Mouse (Mus musculus) limb, embryonic 14.5 days (tissue): ENCODE results near the gene Olfr655. TPM values are rescaled to one million over a fixed set of nuclear protein-coding genes. Genes with fewer than 3 reads are reported as not detected.

Source experiments
- ATAC-seq: fragments of 200-750 bp; cut with Nextera tagmentation; 2 replicates; pipeline ENCODE4 v1.8.0; 2017; ENCODE audit warnings: low read depth, moderate number of reproducible peaks, moderate TSS enrichment; ENCODE audit not compliant: low FRiP score
- DNase-seq: peaks from one replicate; pipeline ENCODE4 v3.0.0-alpha.2; 2015; ENCODE audit warnings: low spot score
- H3K27ac ChIP-seq: fragments of 300-500 bp; sonication (generic); replicated peaks from 2 replicates; pipeline ENCODE4 v1.5.1; 2014; ENCODE audit warnings: low read depth, mild to moderate bottlenecking, low read length, moderate library complexity, mixed read lengths
- H3K27me3 ChIP-seq: fragments of 300-500 bp; sonication (generic); 2 replicates; pipeline ENCODE4 v1.6.1; 2014; ENCODE audit warnings: low read length, mixed read lengths; ENCODE audit not compliant: control insufficient read depth, insufficient read depth
- H3K36me3 ChIP-seq: fragments of 300-500 bp; sonication (generic); 2 replicates; pipeline ENCODE4 v1.6.1; 2014; ENCODE audit warnings: mild to moderate bottlenecking, low read length, moderate library complexity, mixed read lengths; ENCODE audit not compliant: control insufficient read depth, insufficient read depth
- H3K4me1 ChIP-seq: fragments of 300-500 bp; sonication (generic); 2 replicates; pipeline ENCODE4 v1.6.1; 2014; ENCODE audit warnings: antibody characterized with exemption, low read length, mixed read lengths; ENCODE audit not compliant: control insufficient read depth, insufficient read depth
- H3K4me2 ChIP-seq: fragments of 300-500 bp; sonication (generic); replicated peaks from 2 replicates; pipeline ENCODE4 v1.6.1; 2014; ENCODE audit warnings: low read depth, mild to moderate bottlenecking, low read length, moderate library complexity; ENCODE audit not compliant: severe bottlenecking
- H3K4me3 ChIP-seq: fragments of 300-500 bp; sonication (generic); replicated peaks from 2 replicates; pipeline ENCODE4 v1.5.1; 2014; ENCODE audit warnings: low read length
- H3K9ac ChIP-seq: fragments of 300-500 bp; sonication (generic); 2 replicates; pipeline ENCODE4 v1.6.1; 2014; ENCODE audit warnings: mild to moderate bottlenecking, low read depth, low read length, moderate library complexity; ENCODE audit not compliant: severe bottlenecking
- H3K9me3 ChIP-seq: fragments of 300-500 bp; sonication (generic); 2 replicates; pipeline ENCODE4 v1.6.1; 2016; ENCODE audit warnings: low read length; ENCODE audit not compliant: control insufficient read depth
- POLR2A ChIP-seq: fragments of 200-500 bp; IDR thresholded peaks from 2 replicates; pipeline ENCODE4 v1.8.0; 2012; ENCODE audit warnings: inconsistent platforms, mild to moderate bottlenecking, moderate library complexity, borderline replicate concordance; ENCODE audit not compliant: insufficient read depth, insufficient read length; ENCODE audit errors: extremely low read depth
- WGBS: fragments of 180-500 bp; shearing (Covaris S2); extraction: QIAGEN DNeasy Blood & Tissue Kit; methylation state at CpG from one replicate; pipeline ENCODE4 v1.1.7; 2014; 5-methylcytosine and 5-hydroxymethylcytosine counted together
- polyA plus RNA-seq, 2 experiments: library from polyadenylated mRNA; depleted of rRNA in 1 of 2; stranded (reverse) in 1 of 2; unstranded in 1 of 2; fragments of >200 nt; fragmentation: Nextera tagmentation in 1 of 2; extraction: Ambion mirVana in 1 of 2; gene quantifications; 2 replicates each; pipeline versions ENCODE4 v1.2.1 to v1.2.3; 2012 to 2014

Olfr655 gene
- polyA plus RNA-seq, 2 experiments: not detected

- Histone ChIP-seq H3K27ac (no peak overlapping the region), H3K27me3 (no peaks in the 10 kb centered on the region), H3K36me3 (no peaks in the 10 kb centered on the region), H3K4me2 (no peak overlapping the region), H3K9me3 (no peaks in the 10 kb centered on the region), H3K4me3 (no peak overlapping the region), H3K4me1 (no peaks in the 10 kb centered on the region), H3K9ac (no peak overlapping the region)
- no peak for TF ChIP-seq POLR2A
- DNase-seq (no peak), ATAC-seq (no peak)
- 2% methylated on average over 3 of the region's 3 CpGs for WGBS
These were observed 1.6 kb upstream of the Olfr655 start for GRCm38 (mm10) chr7:104603173-104603572.

DNA sequence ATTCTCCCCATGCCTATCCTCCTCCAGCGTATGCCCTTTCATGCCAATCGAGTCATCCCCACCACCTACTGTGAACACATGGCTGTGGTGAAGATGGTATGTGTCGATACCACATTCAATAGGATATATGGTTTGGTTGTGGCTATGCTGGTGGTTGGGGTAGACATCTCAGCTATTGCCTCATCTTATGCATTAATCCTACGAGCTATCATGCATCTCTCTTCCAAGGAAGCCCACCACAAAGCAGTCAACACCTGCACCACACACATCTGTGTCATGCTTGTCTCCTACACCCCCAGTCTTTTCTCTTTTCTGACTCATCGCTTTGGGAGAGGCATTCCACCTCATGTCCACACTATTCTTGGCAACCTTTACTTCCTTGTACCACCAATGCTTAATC, 13.3 kb downstream of the Olfr655 start:
- WGBS: 82% methylated on average over 5 of the region's 5 CpGs
- H3K9ac ChIP-seq: no peak overlapping the region
- H3K4me1 ChIP-seq: no peaks in the 10 kb centered on the region
- DNase-seq (no peak), ATAC-seq (no peak)
- no peak overlapping the region for H3K4me3 ChIP-seq
- TF ChIP-seq POLR2A: no peak
- H3K27ac ChIP-seq: no peak overlapping the region
- H3K9me3 ChIP-seq: no peaks in the 10 kb centered on the region
- no peaks in the 10 kb centered on the region for H3K36me3 ChIP-seq
- no peaks in the 10 kb centered on the region for H3K27me3 ChIP-seq
- no peak overlapping the region for H3K4me2 ChIP-seq

- H3K9me3 ChIP-seq: no peaks in the 10 kb centered on the region
- no peak within 1 kb of the TSS for H3K4me2 ChIP-seq
- no peak for ATAC-seq
- no peak for DNase-seq
- H3K4me3 ChIP-seq: no peak within 1 kb of the TSS
- TF ChIP-seq POLR2A: no peak
- H3K9ac ChIP-seq: no peak within 1 kb of the TSS
- H3K4me1 ChIP-seq: no peaks in the 10 kb centered on the region
- H3K27ac ChIP-seq: no peak within 1 kb of the TSS
- no peaks in the 10 kb centered on the region for H3K27me3 ChIP-seq
- H3K36me3 ChIP-seq: no peaks in the 10 kb centered on the region
- 82% methylated on average over 4 of the region's 4 CpGs for WGBS
These were observed 14.9 kb downstream of the Olfr655 start, which contains the start of gene Olfr654 for GRCm38 (mm10) chr7:104586725-104587124. Olfr654 (plus strand) TSS chr7:104587025.

GRCm38 (mm10) chr7:104581429-104581828, 20.1 kb downstream of the Olfr655 start:
- Histone ChIP-seq H3K9me3 (no peaks in the 10 kb centered on the region), H3K4me1 (no peaks in the 10 kb centered on the region), H3K27me3 (no peaks in the 10 kb centered on the region), H3K4me3 (no peak overlapping the region), H3K4me2 (no peak overlapping the region), H3K27ac (no peak overlapping the region), H3K36me3 (no peaks in the 10 kb centered on the region), H3K9ac (no peak overlapping the region)
- DNase-seq: no peak
- no peak for ATAC-seq
- 78% methylated on average over 4 of the region's 4 CpGs for WGBS
- no peak for TF ChIP-seq POLR2A

GRCm38 (mm10) chr7:104580846-104581245, 20.7 kb downstream of the Olfr655 start:
- Histone ChIP-seq H3K27ac (no peak overlapping the region), H3K9me3 (no peaks in the 10 kb centered on the region), H3K4me2 (no peak overlapping the region), H3K36me3 (no peaks in the 10 kb centered on the region), H3K4me1 (no peaks in the 10 kb centered on the region), H3K27me3 (no peaks in the 10 kb centered on the region), H3K4me3 (no peak overlapping the region), H3K9ac (no peak overlapping the region)
- DNase-seq: no peak
- WGBS: 84% methylated on average over 4 of the region's 4 CpGs
- TF ChIP-seq POLR2A: no peak
- no peak for ATAC-seq

DNA sequence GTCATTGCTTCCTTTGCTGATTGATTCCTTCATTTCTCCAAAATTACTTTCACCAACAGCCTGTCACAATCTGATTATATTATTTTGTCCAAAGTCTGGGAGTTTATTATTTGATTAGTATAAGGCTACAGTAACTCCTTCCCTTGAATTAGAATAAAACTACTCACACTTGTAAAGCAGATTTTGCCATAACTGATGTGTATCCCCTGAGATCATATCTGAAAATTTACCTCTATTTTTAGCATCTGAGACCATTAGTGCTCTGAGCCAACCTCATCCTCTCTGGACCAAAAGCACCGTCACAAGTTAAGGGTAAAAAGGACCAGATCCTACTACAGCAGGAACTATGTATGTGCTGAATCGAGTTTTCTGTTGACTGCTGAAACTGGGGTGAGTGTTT, 24.6 kb downstream of the Olfr655 start, which contains the start of gene Olfr653:
Olfr653 (plus strand) TSS at position 301 of the 400 bp plus-strand sequence.
- H3K4me2 ChIP-seq: no peak within 1 kb of the TSS
- no peak within 1 kb of the TSS for H3K9ac ChIP-seq
- 72% methylated on average over 2 of the region's 2 CpGs for WGBS
- no peaks in the 10 kb centered on the region for H3K4me1 ChIP-seq
- ATAC-seq: no peak
- no peaks in the 10 kb centered on the region for H3K9me3 ChIP-seq
- no peak within 1 kb of the TSS for H3K4me3 ChIP-seq
- TF ChIP-seq POLR2A: no peak
- DNase-seq: no peak
- H3K27me3 ChIP-seq: no peaks in the 10 kb centered on the region
- H3K36me3 ChIP-seq: no peaks in the 10 kb centered on the region
- no peak within 1 kb of the TSS for H3K27ac ChIP-seq
